In the genomic region with DNA sequence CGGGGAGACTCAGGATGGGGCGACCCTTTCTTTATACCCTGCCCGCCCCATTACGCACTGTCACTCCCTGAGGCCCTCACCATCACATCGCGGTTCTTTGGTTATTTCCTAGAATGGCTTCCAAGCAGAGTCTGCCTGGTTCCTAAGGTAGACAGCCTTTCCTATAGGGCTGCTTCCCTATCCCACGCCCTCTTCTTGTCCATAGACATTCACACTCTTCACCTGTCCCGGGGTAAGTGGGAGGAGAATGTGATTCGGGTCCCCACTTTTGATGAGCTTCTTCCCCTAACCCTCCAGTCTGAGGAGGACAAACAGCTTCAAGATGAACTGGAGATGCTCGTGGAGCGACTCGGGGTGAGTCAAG, we compare ENCODE assay signal across 8 mouse cellular contexts. TPM values are rescaled to one million over a fixed set of nuclear protein-coding genes. Genes with fewer than 3 reads are reported as not detected.
A peak's percentile ranks its signal among the peaks of the same experiment; 100 is the strongest.
DNase-seq lines count a peak whose midpoint lies in the region; ATAC-seq and TF ChIP-seq lines count a peak whose summit lies in the region.

No protein-coding gene starts in this region.

- H3K9ac ChIP-seq in heart, postnatal 0 days (replicated peaks; ENCODE audit: low read depth, low read length) = peak overlapping the region; percentile 80
- peak overlapping the region; percentile 80 for H3K9ac ChIP-seq in hindbrain, embryonic 11.5 days (ENCODE audit: low read depth, low read length)

- H3K36me3 ChIP-seq in heart, postnatal 0 days (replicated peaks; ENCODE audit: control insufficient read depth, insufficient read depth, low read length) = peaks cover 26% of the 10 kb centered on the region
- H3K36me3 ChIP-seq in hindbrain, embryonic 11.5 days (ENCODE audit: control insufficient read depth, insufficient read depth, low read length) = 0 out of 2 replicates have a peak, but pooled peaks cover under 1% of the 10 kb centered on the region
- peaks cover 38% of the 10 kb centered on the region for H3K36me3 ChIP-seq in midbrain, embryonic 10.5 days

- peak overlapping the region; percentile 81 for H3K4me3 ChIP-seq in heart, postnatal 0 days (ENCODE audit: low read depth, low read length)
- peak overlapping the region; percentile 79 for H3K4me3 ChIP-seq in bone marrow, adult 2 months (replicated peaks; ENCODE audit: control insufficient read depth, low read depth, low read length)
- peak overlapping the region; percentile 72 for H3K4me3 ChIP-seq in hindbrain, embryonic 11.5 days (ENCODE audit: low read depth, low read length)
- peak overlapping the region; percentile 95 for H3K4me3 ChIP-seq in midbrain, embryonic 10.5 days

- no peaks in the 10 kb centered on the region for H3K9me3 ChIP-seq in heart, postnatal 0 days (replicated peaks; ENCODE audit: control insufficient read depth, low read length)
- no peaks in the 10 kb centered on the region for H3K9me3 ChIP-seq in hindbrain, embryonic 11.5 days (ENCODE audit: control insufficient read depth, low read length)
- H3K9me3 ChIP-seq in midbrain, embryonic 10.5 days (replicated peaks) = no peaks in the 10 kb centered on the region

- H3K27ac ChIP-seq in heart, postnatal 0 days (ENCODE audit: low read depth) = 0 out of 2 replicates have a peak overlapping the region, but pooled peaks have one; percentile 33
- peak overlapping the region; percentile 2; the same call in 1 of the 2 replicates for H3K27ac ChIP-seq in bone marrow, adult 2 months (ENCODE audit: control insufficient read depth, insufficient read depth, low read depth, low read length, poor library complexity)
- H3K27ac ChIP-seq in hindbrain, embryonic 11.5 days (ENCODE audit: low read depth, low read length) = peak overlapping the region; percentile 63
- peak overlapping the region; percentile 90 for H3K27ac ChIP-seq in midbrain, embryonic 10.5 days (replicated peaks)

- H3K27me3 ChIP-seq in heart, postnatal 0 days (ENCODE audit: control insufficient read depth, insufficient read depth, low read length) = no peaks in the 10 kb centered on the region
- no peaks in the 10 kb centered on the region for H3K27me3 ChIP-seq in hindbrain, embryonic 11.5 days (ENCODE audit: control insufficient read depth, insufficient read depth, low read length)
- no peaks in the 10 kb centered on the region for H3K27me3 ChIP-seq in midbrain, embryonic 10.5 days (ENCODE audit: low read depth, poor library complexity, severe bottlenecking)

- no peak for TF ChIP-seq CTCF in heart, postnatal 0 days (IDR thresholded peaks at IDR 0.05; ENCODE audit: low read depth)
- TF ChIP-seq CTCF in bone marrow, adult 2 months (IDR thresholded peaks at IDR 0.05; ENCODE audit: control insufficient read depth, insufficient read depth, low read length) = no peak

- TF ChIP-seq POLR2A in bone marrow, adult 2 months (IDR thresholded peaks at IDR 0.05; ENCODE audit: borderline replicate concordance, control insufficient read depth, low read depth, low read length) = no peak

- WGBS in heart, postnatal 0 days = 8% methylated on average over 12 of the region's 12 CpGs
- 9% methylated on average over 12 of the region's 12 CpGs for WGBS in bone marrow, adult 2 months
- whole genome bisulfite sequencing in hindbrain, embryonic 11.5 days = 12% methylated on average over 12 of the region's 12 CpGs
- 10% methylated on average over 12 of the region's 12 CpGs for whole genome bisulfite sequencing in midbrain, embryonic 10.5 days

- no peak for TF ChIP-seq EP300 in heart, postnatal 0 days (IDR thresholded peaks at IDR 0.05; ENCODE audit: low read depth)

- H3K4me1 ChIP-seq in heart, postnatal 0 days (ENCODE audit: control insufficient read depth, insufficient read depth) = peaks cover 15% of the 10 kb centered on the region
- H3K4me1 ChIP-seq in bone marrow, adult 2 months (ENCODE audit: control insufficient read depth, insufficient read depth, low read length) = no peaks in the 10 kb centered on the region; the same call in 1 of the 2 replicates
- H3K4me1 ChIP-seq in hindbrain, embryonic 11.5 days (replicated peaks; ENCODE audit: control insufficient read depth, insufficient read depth, low read length) = no peaks in the 10 kb centered on the region
- H3K4me1 ChIP-seq in midbrain, embryonic 10.5 days = peaks cover 17% of the 10 kb centered on the region

- ATAC-seq in heart, postnatal 0 days (ENCODE audit: insufficient read depth, low read depth) = no peak
- ATAC-seq in hindbrain, embryonic 11.5 days (ENCODE audit: low FRiP score) = no peak; the same call in 1 of the 2 replicates

- peak overlapping the region; percentile 63 for H3K4me2 ChIP-seq in heart, postnatal 0 days (ENCODE audit: low read depth, low read length)
- H3K4me2 ChIP-seq in hindbrain, embryonic 11.5 days (replicated peaks; ENCODE audit: low read depth, low read length) = peak overlapping the region; percentile 81

- no peak for DNase-seq in heart, postnatal 0 days (ENCODE audit: low spot score)
- DNase-seq in heart, adult 18-20 months = no peak
- no peak for DNase-seq in hindbrain, embryonic 11.5 days (ENCODE audit: low spot score)
- DNase-seq in midbrain, embryonic 10.5 days (ENCODE audit: low spot score) = no peak
- DNase-seq in adrenal gland, adult 8-10 months = no peak
- DNase-seq in frontal cortex, postnatal 36 days (ENCODE audit: low spot score in 2 of 2) = no peak
- DNase-seq in testis, postnatal 14 days (ENCODE audit: low spot score) = no peak

RNA-seq across cellular contexts. Expression of gene Psmd2, which starts 0.5 kb away (rescaled TPM):
- total RNA-seq in heart, postnatal 0 days (2014; rRNA removed; ENCODE audit: low replicate concordance) = 156 and 158 TPM in 2 replicates
- 198 and 206 TPM in 2 replicates for polyA plus RNA-seq in heart, postnatal 0 days (2015; fragmentation: Nextera tagmentation; extraction: Ambion mirVana)
- total RNA-seq in heart, adult 18-20 months (2021) = 100 to 1,000 TPM; 208 to 217 TPM
- 194 and 227 TPM in 2 replicates for polyA plus RNA-seq in bone marrow, adult 2 months (2011; ENCODE audit: insufficient read depth, insufficient read length, low replicate concordance, missing spikeins)
- polyA plus RNA-seq in hindbrain, embryonic 11.5 days (2014; fragmentation: Nextera tagmentation; extraction: Ambion mirVana) = 427 and 504 TPM in 2 replicates
- 527 and 536 TPM in 2 replicates for polyA plus RNA-seq in midbrain, embryonic 10.5 days (2016; fragmentation: Nextera tagmentation; extraction: Ambion mirVana)
- total RNA-seq in adrenal gland, adult 8-10 months (2022) = 100 to 1,000 TPM; 261 to 301 (median 279) TPM

RNA-seq across cellular contexts. Expression of gene Eif4g1, which starts 16.2 kb away (rescaled TPM):
- total RNA-seq in heart, postnatal 0 days (2014; rRNA removed; ENCODE audit: low replicate concordance) = 296 and 335 TPM in 2 replicates
- 69.5 and 74.6 TPM in 2 replicates for polyA plus RNA-seq in heart, postnatal 0 days (2015; fragmentation: Nextera tagmentation; extraction: Ambion mirVana)
- 100 to 1,000 TPM; 403 to 412 TPM for total RNA-seq in heart, adult 18-20 months (2021)
- polyA plus RNA-seq in bone marrow, adult 2 months (2011; ENCODE audit: insufficient read depth, insufficient read length, low replicate concordance, missing spikeins) = 90.4 and 125 TPM in 2 replicates
- 140 and 173 TPM in 2 replicates for polyA plus RNA-seq in hindbrain, embryonic 11.5 days (2014; fragmentation: Nextera tagmentation; extraction: Ambion mirVana)
- polyA plus RNA-seq in midbrain, embryonic 10.5 days (2016; fragmentation: Nextera tagmentation; extraction: Ambion mirVana) = 216 and 221 TPM in 2 replicates
- 100 to 1,000 TPM; 347 to 386 (median 375) TPM for total RNA-seq in adrenal gland, adult 8-10 months (2022)

RNA-seq across cellular contexts. Expression of gene Ece2, which starts 22.3 kb away (rescaled TPM):
- 0.43 and 1.5 TPM in 2 replicates for total RNA-seq in heart, postnatal 0 days (2014; rRNA removed; ENCODE audit: low replicate concordance)
- 0.21 and 0.26 TPM in 2 replicates for polyA plus RNA-seq in heart, postnatal 0 days (2015; fragmentation: Nextera tagmentation; extraction: Ambion mirVana)
- under 1 TPM; 0.49 to 0.72 TPM for total RNA-seq in heart, adult 18-20 months (2021)
- not detected in 2 replicates for polyA plus RNA-seq in bone marrow, adult 2 months (2011; ENCODE audit: insufficient read depth, insufficient read length, low replicate concordance, missing spikeins)
- polyA plus RNA-seq in hindbrain, embryonic 11.5 days (2014; fragmentation: Nextera tagmentation; extraction: Ambion mirVana) = 3.1 and 3.5 TPM in 2 replicates
- 5.0 and 6.5 TPM in 2 replicates for polyA plus RNA-seq in midbrain, embryonic 10.5 days (2016; fragmentation: Nextera tagmentation; extraction: Ambion mirVana)
- 10 to 100 TPM; 11.0 to 45.0 (median 23.8) TPM for total RNA-seq in adrenal gland, adult 8-10 months (2022)

RNA-seq across cellular contexts. Expression of gene Camk2n2, which starts 30.8 kb away (rescaled TPM):
- 0.31 and 1.5 TPM in 2 replicates for total RNA-seq in heart, postnatal 0 days (2014; rRNA removed; ENCODE audit: low replicate concordance)
- 0.34 and 0.49 TPM in 2 replicates for polyA plus RNA-seq in heart, postnatal 0 days (2015; fragmentation: Nextera tagmentation; extraction: Ambion mirVana)
- total RNA-seq in heart, adult 18-20 months (2021) = 1 to 10 TPM; 1.3 to 1.6 TPM
- polyA plus RNA-seq in bone marrow, adult 2 months (2011; ENCODE audit: insufficient read depth, insufficient read length, low replicate concordance, missing spikeins) = 1.3 TPM in 1 of 2 replicates, not detected in the other
- polyA plus RNA-seq in hindbrain, embryonic 11.5 days (2014; fragmentation: Nextera tagmentation; extraction: Ambion mirVana) = 6.0 and 6.2 TPM in 2 replicates
- 3.1 and 3.3 TPM in 2 replicates for polyA plus RNA-seq in midbrain, embryonic 10.5 days (2016; fragmentation: Nextera tagmentation; extraction: Ambion mirVana)
- total RNA-seq in adrenal gland, adult 8-10 months (2022) = 10 to 100 TPM; 28.9 to 62.9 (median 41.8) TPM

RNA-seq across cellular contexts. Expression of gene Alg3, which starts 40.4 kb away (rescaled TPM):
- 15.3 and 21.6 TPM in 2 replicates for total RNA-seq in heart, postnatal 0 days (2014; rRNA removed; ENCODE audit: low replicate concordance)
- polyA plus RNA-seq in heart, postnatal 0 days (2015; fragmentation: Nextera tagmentation; extraction: Ambion mirVana) = 20.2 and 20.7 TPM in 2 replicates
- total RNA-seq in heart, adult 18-20 months (2021) = 10 to 100 TPM in 1 of 2 experiments, 1 to 10 TPM in 1; 8.8 to 11.4 TPM
- 7.5 and 11.3 TPM in 2 replicates for polyA plus RNA-seq in bone marrow, adult 2 months (2011; ENCODE audit: insufficient read depth, insufficient read length, low replicate concordance, missing spikeins)
- 54.1 and 54.5 TPM in 2 replicates for polyA plus RNA-seq in hindbrain, embryonic 11.5 days (2014; fragmentation: Nextera tagmentation; extraction: Ambion mirVana)
- 59.4 and 61.1 TPM in 2 replicates for polyA plus RNA-seq in midbrain, embryonic 10.5 days (2016; fragmentation: Nextera tagmentation; extraction: Ambion mirVana)
- 10 to 100 TPM; 22.3 to 30.0 (median 25.4) TPM for total RNA-seq in adrenal gland, adult 8-10 months (2022)

Comparison
In these comparisons a context has a peak if more than half of its experiments do, and no peak if none do; other contexts are left out.
1. H3K27ac ChIP-seq: peak in every context shown above with its lines; median percentile 90 in midbrain, embryonic 10.5 days; 63 in hindbrain, embryonic 11.5 days; 33 in heart, postnatal 0 days; 2 in bone marrow, adult 2 months.